Mouse (Mus musculus) lung, embryonic 16.5 days (tissue): ENCODE data around the gene Brwd1. TPM values are rescaled to one million over a fixed set of nuclear protein-coding genes. Genes with fewer than 3 reads are reported as not detected.

Experiments used
- ATAC-seq: fragments of 200-750 bp; cut with Nextera tagmentation; 2 replicates; pipeline ENCODE4 v1.8.0; 2017; ENCODE audit warnings: low read depth, mild to moderate bottlenecking, moderate library complexity
- H3K27ac ChIP-seq: fragments of 300-500 bp; sonication (generic); 2 replicates; pipeline ENCODE4 v1.5.1; 2014; ENCODE audit warnings: mild to moderate bottlenecking, control low read depth, low read length
- H3K27me3 ChIP-seq: fragments of 300-500 bp; sonication (generic); 2 replicates; pipeline ENCODE4 v1.6.1; 2014; ENCODE audit warnings: low read depth, low read length, mixed read lengths; ENCODE audit not compliant: control insufficient read depth, insufficient read depth
- H3K36me3 ChIP-seq: fragments of 300-500 bp; sonication (generic); 2 replicates; pipeline ENCODE4 v1.6.1; 2014; ENCODE audit warnings: low read length; ENCODE audit not compliant: control insufficient read depth, insufficient read depth
- H3K4me1 ChIP-seq: fragments of 300-500 bp; sonication (generic); replicated peaks from 2 replicates; pipeline ENCODE4 v1.6.1; 2014; ENCODE audit warnings: low read length, mixed read lengths; ENCODE audit not compliant: control insufficient read depth, insufficient read depth
- H3K4me2 ChIP-seq: fragments of 300-500 bp; sonication (generic); 2 replicates; pipeline ENCODE4 v1.6.1; 2014; ENCODE audit warnings: low read depth, low read length, control low read depth
- H3K4me3 ChIP-seq: fragments of 300-500 bp; sonication (generic); 2 replicates; pipeline ENCODE4 v1.5.1; 2014; ENCODE audit warnings: mild to moderate bottlenecking, low read length, control low read depth
- H3K9ac ChIP-seq: fragments of 300-500 bp; sonication (generic); 2 replicates; pipeline ENCODE4 v1.6.1; 2014; ENCODE audit warnings: low read length, control low read depth
- H3K9me3 ChIP-seq: fragments of 300-500 bp; sonication (generic); 2 replicates; pipeline ENCODE4 v1.6.1; 2016; ENCODE audit warnings: low read length; ENCODE audit not compliant: control insufficient read depth
- WGBS: fragments of 180-500 bp; shearing (Covaris S2); extraction: QIAGEN DNeasy Blood & Tissue Kit; methylation state at CpG from one replicate; pipeline ENCODE4 v1.1.7; 2014; 5-methylcytosine and 5-hydroxymethylcytosine counted together
- polyA plus RNA-seq: library from polyadenylated mRNA; unstranded; fragments of >200 nt; fragmentation: Nextera tagmentation; extraction: Ambion mirVana; gene quantifications from 2 replicates; pipeline ENCODE4 v1.2.1, GENCODE M21; 2015

Brwd1 gene
- polyA plus RNA-seq = 69.7 and 70.3 TPM in 2 replicates

DNA sequence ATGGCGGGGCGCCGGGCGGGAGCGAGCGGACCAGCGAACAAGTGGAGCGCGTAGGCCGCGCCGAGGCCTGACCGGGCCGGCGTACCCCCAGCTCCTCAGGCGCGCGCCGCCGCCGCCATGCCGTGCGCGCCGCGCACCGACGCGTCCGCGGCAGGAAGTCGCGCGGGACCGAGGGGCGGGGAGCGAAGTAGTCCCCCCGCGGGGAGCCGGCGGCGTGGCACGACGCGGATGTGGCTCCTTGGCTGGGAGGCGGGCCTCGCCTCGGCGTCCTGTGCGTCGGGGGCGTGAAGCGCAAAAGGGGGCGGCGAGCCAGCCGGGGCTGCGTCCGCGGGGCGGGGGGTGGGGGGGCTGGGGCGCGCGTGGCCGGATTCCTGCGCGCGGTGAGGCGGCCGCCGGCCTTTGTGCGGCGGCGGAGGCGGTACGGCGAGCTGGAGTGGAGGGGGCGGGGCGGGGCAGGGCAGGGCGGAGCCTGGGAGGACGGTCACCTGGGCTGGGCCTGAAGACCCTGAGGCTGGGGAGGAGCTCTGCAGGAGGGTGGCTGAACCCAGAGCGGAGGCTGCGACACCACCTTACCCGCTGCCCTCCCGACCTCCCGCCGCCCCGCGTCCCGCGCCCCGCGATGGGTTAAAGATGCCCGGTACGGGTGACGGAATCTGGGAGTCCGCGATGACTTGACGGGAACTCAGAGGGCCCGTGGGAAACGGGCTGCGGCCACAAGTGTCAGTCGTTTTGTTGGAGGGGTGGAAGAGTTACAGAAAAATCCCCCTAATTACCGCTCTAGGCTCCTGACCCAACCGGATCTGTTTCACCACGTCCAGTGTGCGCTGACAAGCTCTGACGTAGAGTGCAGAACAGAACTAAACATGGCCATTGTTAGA lies at the start of gene Brwd1:
TSS of gene Brwd1 (minus strand) at position 226 of the 878 bp plus-strand sequence.
- Histone ChIP-seq H3K4me2 (peak within 1 kb of the TSS; percentile 65), H3K27me3 (no peaks in the 10 kb centered on the region), H3K36me3 (peaks cover 19% of the 10 kb centered on the region), H3K9me3 (no peaks in the 10 kb centered on the region), H3K9ac (peak within 1 kb of the TSS; percentile 97), H3K4me1 (peaks cover 13% of the 10 kb centered on the region; the same call in 1 of the 2 replicates), H3K27ac (peak within 1 kb of the TSS; percentile 98), H3K4me3 (peak within 1 kb of the TSS; percentile 100)
- under 1% methylated on average over 56 of the region's 107 CpGs for WGBS
- ATAC-seq = peak; percentile 90

DNA sequence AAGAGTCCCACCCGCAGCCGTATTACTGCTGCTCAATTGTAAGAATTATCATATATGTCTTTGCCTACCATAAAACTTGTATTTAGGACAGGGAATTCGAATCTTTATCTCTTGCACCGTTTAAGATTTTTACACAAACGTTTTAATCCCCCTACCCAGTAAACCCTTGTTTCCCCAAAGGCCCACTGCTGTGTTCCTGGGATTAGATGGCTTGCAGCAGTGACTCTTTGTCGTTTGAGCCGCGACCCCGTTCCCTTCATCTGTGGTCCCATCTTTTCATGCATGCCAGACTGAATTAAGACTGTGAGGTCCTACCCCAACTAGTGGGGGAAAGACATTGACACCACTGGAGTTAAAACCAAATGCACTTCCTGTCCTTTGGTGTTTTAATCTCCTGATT lies 46.1 kb upstream of the Brwd1 start:
- Histone ChIP-seq H3K27me3 (no peaks in the 10 kb centered on the region), H3K27ac (peak overlapping the region; percentile 96), H3K36me3 (peaks cover 20% of the 10 kb centered on the region), H3K4me1 (peaks cover 18% of the 10 kb centered on the region), H3K4me2 (peak overlapping the region; percentile 82), H3K9me3 (no peaks in the 10 kb centered on the region), H3K9ac (peak overlapping the region; percentile 98), H3K4me3 (peak overlapping the region; percentile 93)
- no peak for ATAC-seq
- 2% methylated on average over 9 of the region's 9 CpGs for WGBS

DNA sequence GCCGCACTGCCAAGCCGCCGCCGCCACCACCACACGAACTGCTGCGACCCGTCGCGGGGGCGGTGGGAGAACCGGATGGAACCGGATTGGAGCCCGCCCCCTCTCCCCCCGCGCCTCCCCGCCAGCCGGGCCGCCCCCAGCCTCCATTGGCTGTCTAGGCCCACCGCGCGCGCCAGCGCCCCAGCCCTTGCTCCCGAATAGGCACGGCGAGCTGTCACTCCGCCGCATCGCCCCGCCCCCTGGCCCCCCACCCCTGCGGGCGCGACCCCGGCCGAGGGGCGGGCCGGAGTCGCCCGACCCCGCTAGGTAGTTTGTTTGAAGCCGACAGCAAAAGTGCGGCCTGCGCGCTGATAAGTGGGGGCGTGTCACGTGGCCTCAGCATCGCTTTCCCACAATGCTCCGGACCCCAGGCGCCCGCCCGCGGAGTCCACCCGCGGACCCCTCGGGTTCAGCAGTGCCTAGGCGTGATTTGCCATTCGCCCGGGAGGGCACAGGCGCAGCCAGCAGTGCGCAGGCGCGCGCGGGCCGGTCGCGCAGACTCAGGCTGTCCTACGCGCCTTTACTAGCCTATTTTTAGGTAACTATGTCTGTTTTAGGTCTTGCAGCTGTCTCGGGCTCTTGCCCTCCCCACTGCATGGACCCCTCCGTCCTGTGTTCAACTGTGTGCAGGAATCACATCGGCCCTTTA lies 45.5 kb upstream of the Brwd1 start, which contains the start of gene Hmgn1:
TSS of gene Hmgn1 (minus strand) at position 73 of the 688 bp plus-strand sequence.
- Histone ChIP-seq H3K4me2 (peak within 1 kb of the TSS; percentile 91), H3K4me1 (peaks cover 18% of the 10 kb centered on the region), H3K9ac (peak within 1 kb of the TSS; percentile 98), H3K36me3 (peaks cover 24% of the 10 kb centered on the region), H3K4me3 (peak within 1 kb of the TSS; percentile 93), H3K27ac (peak within 1 kb of the TSS; percentile 96), H3K9me3 (no peaks in the 10 kb centered on the region), H3K27me3 (no peaks in the 10 kb centered on the region)
- peak; percentile 97 for ATAC-seq
- WGBS = under 1% methylated on average over 63 of the region's 72 CpGs

DNA sequence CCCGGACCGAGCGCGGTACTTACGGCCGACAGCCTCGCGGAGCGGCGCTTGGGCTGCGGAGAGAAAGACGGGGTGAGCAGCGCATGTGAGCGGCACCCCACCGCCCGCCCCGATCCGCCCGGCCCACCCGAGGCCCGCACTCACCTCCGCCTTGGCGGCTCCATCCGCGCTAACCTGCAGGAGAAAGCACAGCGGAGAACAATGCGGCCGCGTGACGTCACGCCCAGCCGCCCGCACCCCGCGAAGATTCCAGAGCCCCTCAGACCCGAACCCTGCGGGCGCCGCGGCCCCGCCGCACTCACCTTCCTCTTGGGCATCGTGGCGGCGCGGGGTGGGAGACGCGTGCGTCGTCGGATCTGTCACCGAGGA lies 44.9 kb upstream of the Brwd1 start:
- Histone ChIP-seq H3K27me3 (no peaks in the 10 kb centered on the region), H3K4me2 (peak overlapping the region; percentile 91), H3K9me3 (no peaks in the 10 kb centered on the region), H3K27ac (peak overlapping the region; percentile 86), H3K36me3 (peaks cover 29% of the 10 kb centered on the region), H3K4me3 (peak overlapping the region; percentile 93), H3K4me1 (peaks cover 18% of the 10 kb centered on the region), H3K9ac (peak overlapping the region; percentile 98)
- peak; percentile 63 for ATAC-seq
- WGBS = 0% methylated on average over 40 of the region's 52 CpGs

DNA sequence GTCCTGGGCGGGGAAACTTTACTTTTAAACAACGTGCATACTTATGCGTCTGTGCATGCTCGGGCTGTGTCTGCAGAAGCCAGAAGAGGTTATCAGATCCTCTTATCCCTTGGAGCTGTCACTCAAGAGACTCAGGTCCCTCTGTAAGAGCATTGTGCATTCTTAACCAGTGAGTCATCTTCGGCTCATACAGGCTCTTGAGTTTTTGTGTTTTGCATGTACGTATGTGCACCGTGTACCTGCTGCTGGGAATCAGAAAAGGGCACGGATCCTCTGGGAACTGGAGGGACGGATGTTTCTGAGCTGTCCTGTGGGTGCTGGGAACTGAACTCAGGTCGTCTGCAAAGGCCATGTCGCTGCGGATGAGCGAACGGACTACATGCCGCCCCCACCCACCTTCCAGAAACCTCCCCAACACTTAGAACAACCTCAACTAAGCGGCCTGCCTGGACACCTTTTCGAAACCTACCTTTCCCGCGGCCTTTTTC lies 44.4 kb upstream of the Brwd1 start:
- ATAC-seq = no peak
- H3K36me3 ChIP-seq = peaks cover 30% of the 10 kb centered on the region
- H3K4me2 ChIP-seq = peak overlapping the region; percentile 91
- peak overlapping the region; percentile 93 for H3K4me3 ChIP-seq
- peak overlapping the region; percentile 98 for H3K9ac ChIP-seq
- peaks cover 18% of the 10 kb centered on the region for H3K4me1 ChIP-seq
- no peaks in the 10 kb centered on the region for H3K9me3 ChIP-seq
- peak overlapping the region; percentile 86 for H3K27ac ChIP-seq
- no peaks in the 10 kb centered on the region for H3K27me3 ChIP-seq
- 1% methylated on average over 19 of the region's 19 CpGs for whole genome bisulfite sequencing

DNA sequence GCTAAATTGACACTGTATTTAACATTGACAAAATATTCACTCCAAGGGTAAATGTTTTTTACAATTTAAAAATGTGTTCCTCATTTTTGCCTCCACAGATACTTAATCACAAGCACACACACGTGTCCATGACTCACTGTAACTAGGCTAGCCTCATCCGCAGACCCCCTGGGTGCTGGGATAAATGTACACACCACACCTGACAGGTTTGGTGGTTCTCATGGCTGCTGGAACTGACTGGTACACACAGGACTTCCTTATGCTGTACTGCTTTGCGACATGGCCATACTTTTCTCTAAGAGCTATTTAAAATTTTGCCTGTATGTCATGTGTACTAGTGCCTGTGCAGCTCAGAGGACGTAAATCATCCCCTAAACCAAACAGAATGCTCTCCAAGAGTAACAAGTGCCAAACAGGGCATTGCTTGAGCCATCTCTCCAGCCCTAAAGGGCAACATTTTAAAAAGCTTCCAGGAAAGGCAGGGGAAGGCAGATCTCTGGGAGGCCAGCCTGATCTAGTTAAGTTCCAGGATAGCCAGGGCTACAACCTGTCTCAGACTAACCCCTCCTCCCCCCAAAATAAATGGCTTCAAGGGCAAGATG lies 37.8 kb upstream of the Brwd1 start:
- Histone ChIP-seq H3K4me1 (no peaks in the 10 kb centered on the region; the same call in 1 of the 2 replicates), H3K9me3 (no peaks in the 10 kb centered on the region), H3K9ac (no peak overlapping the region), H3K27me3 (no peaks in the 10 kb centered on the region), H3K4me3 (no peak overlapping the region), H3K27ac (no peak overlapping the region), H3K4me2 (no peak overlapping the region), H3K36me3 (peaks cover 33% of the 10 kb centered on the region)
- no peak for ATAC-seq
- 52% methylated on average over 4 of the region's 4 CpGs for WGBS

DNA sequence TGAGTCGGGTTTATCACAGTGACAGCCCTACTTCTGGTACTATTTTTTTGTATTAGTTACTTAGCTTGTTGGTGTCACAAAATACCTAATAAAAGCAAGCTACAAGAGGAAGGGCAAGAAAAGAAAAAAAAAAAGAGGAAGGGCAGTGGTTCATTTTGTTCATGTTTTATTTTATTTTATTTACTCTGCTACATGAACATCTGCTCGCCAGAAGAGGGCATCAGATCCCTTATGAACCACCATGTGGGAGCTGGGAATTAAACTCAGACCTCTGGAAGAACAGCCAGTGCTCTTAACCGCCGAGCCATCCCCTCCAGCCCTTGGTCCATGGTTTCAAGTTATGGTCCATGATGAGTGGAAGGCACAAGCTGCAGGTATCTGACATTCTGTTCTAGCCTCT lies 32.4 kb upstream of the Brwd1 start:
- Histone ChIP-seq H3K27ac (no peak overlapping the region), H3K4me1 (no peaks in the 10 kb centered on the region), H3K27me3 (no peaks in the 10 kb centered on the region), H3K4me3 (no peak overlapping the region), H3K9ac (no peak overlapping the region), H3K36me3 (no peaks in the 10 kb centered on the region), H3K9me3 (no peaks in the 10 kb centered on the region), H3K4me2 (no peak overlapping the region)
- WGBS = 52% methylated on average over 4 of the region's 4 CpGs
- no peak for ATAC-seq

DNA sequence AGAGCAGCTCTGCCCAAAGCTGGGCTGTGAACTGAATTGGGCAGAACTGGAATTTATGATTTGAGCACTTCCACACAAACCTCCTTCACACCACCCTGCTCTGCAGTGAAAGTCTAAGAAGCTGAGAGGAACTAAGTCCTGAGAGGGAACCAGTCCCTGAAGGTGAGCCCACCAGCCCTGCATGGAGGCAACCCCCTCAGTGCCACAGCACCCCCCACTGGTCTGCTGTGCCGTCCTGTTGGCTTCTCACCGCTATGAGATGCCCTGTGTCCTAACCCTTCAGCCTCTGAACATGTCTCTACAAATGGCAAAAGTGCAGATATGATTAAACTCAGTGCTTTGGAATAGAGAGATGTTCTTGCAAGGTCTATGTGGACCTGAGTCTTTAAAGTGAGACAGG lies 30.4 kb upstream of the Brwd1 start:
- Histone ChIP-seq H3K9ac (no peak overlapping the region), H3K9me3 (no peaks in the 10 kb centered on the region), H3K36me3 (no peaks in the 10 kb centered on the region), H3K4me2 (no peak overlapping the region), H3K4me1 (no peaks in the 10 kb centered on the region), H3K4me3 (no peak overlapping the region), H3K27ac (no peak overlapping the region), H3K27me3 (no peaks in the 10 kb centered on the region)
- ATAC-seq = no peak
- WGBS = 40% methylated on average over 2 of the region's 2 CpGs
